Mouse (Mus musculus): ENCODE results near the gene Padi6. TPM values are rescaled to one million over a fixed set of nuclear protein-coding genes. Genes with fewer than 3 reads are reported as not detected.

The Padi6 gene
- not detected in 2 replicates for polyA plus RNA-seq (2015; fragmentation: Nextera tagmentation; extraction: Ambion mirVana)

DNA sequence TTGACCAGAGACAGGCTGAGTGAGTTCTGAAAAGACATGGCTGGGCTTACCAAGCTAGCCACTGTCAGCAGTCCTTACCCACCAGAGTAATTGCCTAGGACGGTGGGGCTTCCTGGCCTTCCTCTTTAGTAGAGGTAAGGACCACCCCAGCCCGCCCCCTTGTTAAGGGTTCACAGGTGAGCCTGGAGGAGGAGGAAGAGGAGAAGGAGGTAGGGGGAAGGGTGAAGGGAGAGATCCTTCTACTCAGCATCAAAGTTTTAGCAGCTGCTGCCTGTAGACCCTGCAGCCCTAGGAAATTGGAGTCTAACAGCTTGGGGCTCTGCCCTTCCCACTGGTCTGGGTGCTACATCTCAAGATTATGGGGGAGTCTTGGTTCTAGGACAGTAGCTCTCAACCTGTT, at the start of gene Padi6:
Padi6 (minus strand) TSS at position 101 of the 400 bp plus-strand sequence.
- H3K4me1 ChIP-seq = no peaks in the 10 kb centered on the region; the same call in 1 of the 2 replicates
- H3K9ac ChIP-seq = no peak within 1 kb of the TSS
- H3K27ac ChIP-seq = no peak within 1 kb of the TSS
- WGBS = 56% methylated on average over 2 of the region's 2 CpGs
- H3K27me3 ChIP-seq = no peaks in the 10 kb centered on the region
- H3K36me3 ChIP-seq = no peaks in the 10 kb centered on the region
- ATAC-seq (ENCODE audit: insufficient number of reproducible peaks, low FRiP score, low TSS enrichment, low read depth) = no peak
- no peak within 1 kb of the TSS for H3K4me3 ChIP-seq
- H3K9me3 ChIP-seq = no peaks in the 10 kb centered on the region
- H3K4me2 ChIP-seq = no peak within 1 kb of the TSS

DNA sequence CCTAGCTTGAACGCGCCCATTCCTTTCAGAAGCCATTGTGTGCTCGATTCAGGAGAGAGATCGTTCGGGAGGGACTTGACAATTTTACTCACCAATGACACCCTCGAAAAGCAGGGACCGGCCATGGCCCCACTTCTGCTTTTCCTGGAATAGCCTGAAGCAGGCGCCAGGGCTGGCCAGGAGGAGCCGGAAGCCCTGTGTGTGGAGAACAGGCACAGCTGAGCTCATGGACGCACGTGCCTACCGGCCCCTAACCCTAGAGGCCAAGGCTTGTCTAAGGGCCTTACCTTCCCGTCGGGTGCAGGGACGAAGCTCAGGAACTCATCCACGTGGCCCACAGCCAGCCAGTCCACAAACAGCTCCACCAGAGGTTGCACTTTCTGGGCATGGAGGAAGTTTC, 48.6 kb upstream of the Padi6 start:
- Histone ChIP-seq H3K27ac (no peak overlapping the region), H3K4me1 (peaks cover 9% of the 10 kb centered on the region; the same call in 1 of the 2 replicates), H3K9ac (no peak overlapping the region), H3K9me3 (no peaks in the 10 kb centered on the region; the same call in 1 of the 2 replicates), H3K36me3 (no peaks in the 10 kb centered on the region), H3K4me3 (no peak overlapping the region), H3K27me3 (no peaks in the 10 kb centered on the region), H3K4me2 (no peak overlapping the region)
- ATAC-seq (ENCODE audit: insufficient number of reproducible peaks, low FRiP score, low TSS enrichment, low read depth) = no peak
- 82% methylated on average over 16 of the region's 16 CpGs for WGBS

DNA sequence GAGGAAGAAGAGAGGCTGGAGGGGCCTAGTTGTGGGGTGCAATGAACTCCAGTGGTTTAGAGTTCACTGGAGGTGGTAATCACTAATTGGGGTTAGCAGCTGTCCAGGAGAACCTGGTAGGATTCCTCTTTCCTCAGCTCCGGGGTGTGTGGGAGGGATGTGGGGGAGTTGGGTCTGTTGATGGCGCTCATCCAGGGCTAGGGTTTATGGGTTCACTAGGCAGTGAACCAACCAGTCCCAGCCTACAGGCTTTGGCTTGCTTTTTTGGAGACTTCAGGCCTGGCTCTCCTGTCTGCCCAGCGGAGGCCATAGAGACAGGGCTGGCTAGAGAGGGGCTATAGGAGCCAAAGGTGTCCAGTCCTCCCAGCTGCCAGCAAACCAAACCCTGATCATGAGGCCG, 47.5 kb upstream of the Padi6 start:
- 70% methylated on average over 4 of the region's 4 CpGs for WGBS
- H3K9ac ChIP-seq = no peak overlapping the region
- H3K27me3 ChIP-seq = no peaks in the 10 kb centered on the region
- H3K4me3 ChIP-seq = no peak overlapping the region
- H3K27ac ChIP-seq = no peak overlapping the region
- no peaks in the 10 kb centered on the region; the same call in 1 of the 2 replicates for H3K9me3 ChIP-seq
- H3K4me2 ChIP-seq = no peak overlapping the region
- H3K36me3 ChIP-seq = no peaks in the 10 kb centered on the region
- ATAC-seq (ENCODE audit: insufficient number of reproducible peaks, low FRiP score, low TSS enrichment, low read depth) = no peak
- peaks cover 9% of the 10 kb centered on the region; the same call in 1 of the 2 replicates for H3K4me1 ChIP-seq

DNA sequence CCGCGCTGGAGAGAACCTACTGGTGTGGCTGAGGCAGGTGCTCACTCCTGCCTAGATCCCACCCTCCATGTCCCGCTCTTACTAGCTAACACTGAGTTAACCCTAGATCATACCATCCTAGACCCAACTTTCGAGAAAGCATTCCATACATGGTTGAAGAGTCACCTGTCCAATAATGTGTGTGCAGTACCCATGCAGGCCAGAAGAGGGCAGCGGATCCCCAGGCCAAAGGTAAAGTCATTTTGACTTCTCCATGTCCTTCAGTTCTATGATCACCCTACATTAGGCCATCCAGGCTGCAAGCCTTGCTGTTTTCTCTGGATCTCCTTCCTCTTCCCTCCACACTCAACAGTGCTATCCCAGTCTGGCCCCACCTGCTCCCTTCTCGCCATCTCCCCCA, 46.5 kb upstream of the Padi6 start:
- Histone ChIP-seq H3K4me2 (no peak overlapping the region), H3K27ac (no peak overlapping the region), H3K27me3 (no peaks in the 10 kb centered on the region), H3K9me3 (no peaks in the 10 kb centered on the region; the same call in 1 of the 2 replicates), H3K4me3 (no peak overlapping the region), H3K4me1 (peaks cover 6% of the 10 kb centered on the region; the same call in 1 of the 2 replicates), H3K9ac (no peak overlapping the region), H3K36me3 (no peaks in the 10 kb centered on the region)
- 41% methylated on average over 6 of the region's 6 CpGs for WGBS
- ATAC-seq (ENCODE audit: insufficient number of reproducible peaks, low FRiP score, low TSS enrichment, low read depth) = no peak

DNA sequence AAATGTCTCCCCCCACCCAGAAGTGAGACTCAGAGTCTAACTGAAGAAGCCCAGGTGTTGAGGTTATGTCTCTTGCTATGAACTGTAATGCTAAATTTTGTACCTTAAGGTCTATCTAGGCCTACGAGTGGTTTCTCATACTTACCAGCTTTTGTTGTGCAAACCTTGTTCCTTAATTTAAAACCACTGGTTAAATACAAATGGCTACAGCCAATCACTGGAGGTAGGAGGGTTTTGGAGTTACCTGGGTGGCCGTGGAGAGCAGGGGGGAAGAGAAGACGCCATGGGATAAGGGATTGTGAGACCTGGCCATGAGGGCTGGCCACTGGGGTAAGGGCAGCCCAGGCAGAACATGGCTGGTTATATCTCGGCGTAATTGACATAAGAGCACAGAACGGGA, 45.8 kb upstream of the Padi6 start:
- Histone ChIP-seq H3K4me3 (no peak overlapping the region), H3K4me1 (peaks cover 6% of the 10 kb centered on the region; the same call in 1 of the 2 replicates), H3K36me3 (no peaks in the 10 kb centered on the region), H3K9ac (no peak overlapping the region), H3K27me3 (no peaks in the 10 kb centered on the region), H3K4me2 (no peak overlapping the region), H3K27ac (no peak overlapping the region), H3K9me3 (no peaks in the 10 kb centered on the region; the same call in 1 of the 2 replicates)
- WGBS = 80% methylated on average over 6 of the region's 6 CpGs
- no peak for ATAC-seq (ENCODE audit: insufficient number of reproducible peaks, low FRiP score, low TSS enrichment, low read depth)

DNA sequence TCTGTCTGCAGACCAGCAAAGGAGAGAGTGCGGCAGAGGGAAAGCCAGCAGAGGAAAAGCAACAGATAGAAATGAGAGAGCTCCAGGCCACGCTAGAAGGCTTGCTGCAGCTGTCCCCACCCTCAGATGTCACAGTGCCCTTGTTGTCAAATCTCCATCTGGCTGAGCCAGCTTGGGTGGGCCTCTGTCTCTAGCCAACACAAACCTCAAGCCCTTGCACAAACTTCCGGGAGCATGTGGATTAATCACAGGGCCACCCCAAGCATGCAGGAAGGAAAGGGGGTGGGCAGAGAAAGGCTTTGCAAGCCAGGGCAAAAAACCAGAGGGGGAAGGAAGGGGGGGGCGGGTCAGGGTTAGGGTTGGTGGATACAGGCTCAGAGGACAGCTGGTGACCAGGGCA, 45.0 kb upstream of the Padi6 start:
- ATAC-seq (ENCODE audit: insufficient number of reproducible peaks, low FRiP score, low TSS enrichment, low read depth) = no peak
- H3K4me3 ChIP-seq = no peak overlapping the region
- H3K27ac ChIP-seq = no peak overlapping the region
- H3K4me1 ChIP-seq = peaks cover 6% of the 10 kb centered on the region; the same call in 1 of the 2 replicates
- no peaks in the 10 kb centered on the region; the same call in 1 of the 2 replicates for H3K9me3 ChIP-seq
- H3K9ac ChIP-seq = no peak overlapping the region
- no peak overlapping the region for H3K4me2 ChIP-seq
- WGBS = 50% methylated on average over 4 of the region's 4 CpGs
- no peaks in the 10 kb centered on the region for H3K27me3 ChIP-seq
- no peaks in the 10 kb centered on the region for H3K36me3 ChIP-seq

DNA sequence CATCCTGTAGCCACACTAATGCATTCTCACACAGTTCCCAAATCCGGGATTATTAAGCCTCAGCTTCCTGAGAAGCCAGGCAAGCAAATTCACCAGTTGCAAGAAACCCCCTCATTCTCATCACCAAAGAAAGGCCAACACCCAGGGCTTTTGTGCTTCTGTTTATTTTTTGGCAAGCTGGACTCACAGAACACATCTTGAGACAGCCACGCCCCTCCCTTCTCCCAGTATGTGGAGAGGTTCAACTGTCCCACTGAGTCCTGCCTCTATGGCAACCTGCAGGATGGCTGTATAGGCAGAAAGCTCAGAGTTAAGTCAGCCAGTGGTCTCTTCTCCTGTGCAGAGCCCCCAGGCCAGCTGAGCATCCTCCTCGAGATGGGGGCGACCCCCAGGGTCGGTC, 42.8 kb upstream of the Padi6 start:
- no peak for ATAC-seq (ENCODE audit: insufficient number of reproducible peaks, low FRiP score, low TSS enrichment, low read depth)
- Histone ChIP-seq H3K9me3 (no peaks in the 10 kb centered on the region; the same call in 1 of the 2 replicates), H3K27ac (no peak overlapping the region), H3K36me3 (no peaks in the 10 kb centered on the region), H3K27me3 (no peaks in the 10 kb centered on the region), H3K4me2 (no peak overlapping the region), H3K4me1 (peaks cover 6% of the 10 kb centered on the region; the same call in 1 of the 2 replicates), H3K9ac (no peak overlapping the region), H3K4me3 (no peak overlapping the region)
- 84% methylated on average over 5 of the region's 5 CpGs for WGBS

DNA sequence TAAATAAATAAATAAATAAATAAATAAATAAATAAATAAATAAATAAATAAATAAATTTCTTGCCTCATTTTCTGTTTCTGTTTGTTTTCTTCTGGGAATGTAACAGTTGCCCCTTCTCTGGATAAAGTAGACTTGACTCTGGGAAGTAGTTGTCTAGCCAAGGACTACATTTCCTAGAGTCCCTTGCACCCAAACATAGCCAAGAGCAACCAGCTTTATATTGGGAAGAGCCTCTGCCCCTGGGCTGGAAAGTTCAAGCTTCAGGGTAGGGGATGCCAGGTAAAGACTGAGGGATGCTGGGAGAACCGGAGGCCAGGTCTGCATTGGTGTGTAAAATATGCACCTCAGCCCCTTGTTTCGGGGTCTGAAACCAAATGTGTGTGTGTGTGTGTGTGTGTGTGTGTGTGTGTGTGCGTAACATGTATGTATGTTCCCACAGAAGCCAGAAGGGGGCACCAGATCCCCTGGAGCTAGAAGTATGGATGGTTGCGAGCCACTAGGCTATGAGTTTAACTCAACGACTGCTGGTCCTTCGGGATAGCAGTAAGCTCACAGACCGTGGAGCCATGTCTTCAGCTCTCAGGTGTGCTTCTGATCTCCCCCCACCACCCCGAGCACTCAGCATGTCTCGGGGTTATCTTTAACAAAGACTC, 42.0 kb upstream of the Padi6 start:
- no peak overlapping the region for H3K9ac ChIP-seq
- H3K27ac ChIP-seq = no peak overlapping the region
- no peak overlapping the region for H3K4me2 ChIP-seq
- WGBS = 96% methylated on average over 9 of the region's 9 CpGs
- H3K36me3 ChIP-seq = no peaks in the 10 kb centered on the region
- ATAC-seq (ENCODE audit: insufficient number of reproducible peaks, low FRiP score, low TSS enrichment, low read depth) = no peak
- no peaks in the 10 kb centered on the region for H3K27me3 ChIP-seq
- peaks cover 2% of the 10 kb centered on the region for H3K4me1 ChIP-seq
- H3K4me3 ChIP-seq = no peak overlapping the region
- no peaks in the 10 kb centered on the region; the same call in 1 of the 2 replicates for H3K9me3 ChIP-seq

DNA sequence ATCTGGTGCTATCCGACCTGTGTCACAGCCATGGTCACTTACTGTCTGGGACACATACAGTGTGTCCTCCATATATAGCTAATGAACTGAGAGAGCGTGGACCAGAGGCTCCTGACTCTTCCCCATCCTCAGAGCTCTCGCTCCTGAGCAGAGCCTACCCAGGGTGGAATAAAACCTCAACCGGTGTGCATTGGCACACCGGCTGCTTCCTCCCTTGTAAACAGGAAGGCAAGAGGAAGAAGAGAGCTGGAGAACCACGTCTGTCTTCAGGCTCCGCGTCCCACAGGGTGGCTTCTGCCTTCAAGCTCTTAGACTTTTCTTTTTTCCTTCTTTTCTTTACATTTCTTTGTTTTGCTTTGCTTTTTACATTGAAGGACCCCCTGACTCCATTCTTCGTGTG, 40.4 kb upstream of the Padi6 start:
- no peak overlapping the region for H3K4me3 ChIP-seq
- 86% methylated on average over 9 of the region's 9 CpGs for WGBS
- H3K9ac ChIP-seq = no peak overlapping the region
- peaks cover 2% of the 10 kb centered on the region; the same call in 1 of the 2 replicates for H3K4me1 ChIP-seq
- no peaks in the 10 kb centered on the region; the same call in 1 of the 2 replicates for H3K9me3 ChIP-seq
- H3K36me3 ChIP-seq = no peaks in the 10 kb centered on the region
- no peak overlapping the region for H3K4me2 ChIP-seq
- no peak for ATAC-seq (ENCODE audit: insufficient number of reproducible peaks, low FRiP score, low TSS enrichment, low read depth)
- no peak overlapping the region for H3K27ac ChIP-seq
- H3K27me3 ChIP-seq = no peaks in the 10 kb centered on the region

DNA sequence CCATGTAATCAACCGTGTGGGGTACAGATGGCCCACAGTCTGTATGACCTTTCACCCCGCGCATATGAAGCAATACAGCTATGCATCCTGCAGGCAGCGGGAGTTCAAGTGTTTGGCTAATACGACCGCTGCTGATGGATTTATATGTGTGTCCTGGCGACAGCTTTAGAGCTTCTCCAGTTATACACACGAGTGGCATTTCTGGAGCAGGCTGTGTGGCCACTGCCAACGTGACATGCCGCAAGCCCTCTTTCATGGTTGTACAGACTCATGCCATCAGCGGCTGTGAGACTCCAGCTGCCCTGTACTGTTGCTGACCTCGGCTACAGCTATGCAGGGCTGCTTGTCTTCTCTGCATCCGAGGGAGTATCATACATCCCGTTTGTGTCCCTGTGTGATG, 38.1 kb upstream of the Padi6 start:
- 71% methylated on average over 14 of the region's 14 CpGs for WGBS
- Histone ChIP-seq H3K4me1 (peaks cover 2% of the 10 kb centered on the region; the same call in 1 of the 2 replicates), H3K9me3 (no peaks in the 10 kb centered on the region), H3K4me3 (no peak overlapping the region), H3K27me3 (no peaks in the 10 kb centered on the region), H3K27ac (no peak overlapping the region), H3K36me3 (no peaks in the 10 kb centered on the region), H3K4me2 (no peak overlapping the region), H3K9ac (no peak overlapping the region)
- ATAC-seq (ENCODE audit: insufficient number of reproducible peaks, low FRiP score, low TSS enrichment, low read depth) = no peak

DNA sequence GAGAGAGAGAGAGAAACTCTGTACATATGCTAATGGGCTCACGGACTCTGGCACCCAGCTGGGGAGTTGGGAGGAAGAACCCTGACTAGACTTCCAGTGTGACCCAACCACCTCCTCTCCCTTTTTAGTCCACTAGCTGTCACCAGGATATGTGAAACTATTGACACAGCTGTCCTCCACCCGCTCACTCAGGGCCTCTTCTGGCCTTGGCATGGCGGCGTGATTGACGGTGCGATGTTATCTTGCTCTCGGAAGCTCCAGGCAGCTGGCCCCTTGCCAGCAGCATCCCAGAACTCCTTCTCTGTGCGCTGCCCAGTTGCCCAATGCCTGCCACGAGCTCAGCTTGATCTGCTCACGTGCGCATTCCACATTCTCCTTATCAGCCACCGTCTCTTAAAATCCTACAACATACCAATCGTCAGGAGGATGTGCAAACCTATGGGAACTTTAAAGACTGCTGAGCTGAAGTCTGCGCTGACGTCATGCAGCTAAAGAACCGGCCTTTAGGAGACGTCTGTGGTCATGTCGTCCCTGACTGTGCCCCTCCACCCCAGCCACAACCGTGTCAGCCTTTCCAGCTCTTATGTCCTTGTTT, 37.5 kb upstream of the Padi6 start:
- Histone ChIP-seq H3K9me3 (no peaks in the 10 kb centered on the region), H3K27me3 (no peaks in the 10 kb centered on the region), H3K4me3 (no peak overlapping the region), H3K9ac (no peak overlapping the region), H3K36me3 (no peaks in the 10 kb centered on the region), H3K4me2 (no peak overlapping the region), H3K27ac (no peak overlapping the region), H3K4me1 (peaks cover 2% of the 10 kb centered on the region; the same call in 1 of the 2 replicates)
- ATAC-seq (ENCODE audit: insufficient number of reproducible peaks, low FRiP score, low TSS enrichment, low read depth) = no peak; the same call in 1 of the 2 replicates
- 50% methylated on average over 19 of the region's 19 CpGs for WGBS

DNA sequence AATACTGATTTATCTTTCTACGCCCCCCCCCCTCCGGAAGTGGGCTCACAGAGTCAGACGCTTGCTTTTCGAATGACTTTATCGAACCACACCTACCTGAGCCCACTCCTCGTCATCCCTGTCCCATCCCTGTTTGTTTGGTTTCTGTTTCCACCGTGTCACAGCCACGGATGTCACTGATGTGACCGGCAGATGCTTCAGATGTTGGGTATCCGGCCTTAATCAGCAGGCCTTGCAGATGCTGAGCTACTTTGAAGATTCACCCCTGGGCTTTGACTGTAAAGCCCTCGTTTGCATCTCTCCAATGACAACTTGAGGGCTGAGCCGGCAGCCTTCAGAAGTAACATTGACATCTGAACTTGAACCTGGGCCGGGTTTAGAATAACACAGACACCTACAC, 34.2 kb upstream of the Padi6 start:
- H3K36me3 ChIP-seq = no peaks in the 10 kb centered on the region
- H3K4me2 ChIP-seq = no peak overlapping the region
- no peaks in the 10 kb centered on the region for H3K27me3 ChIP-seq
- 66% methylated on average over 13 of the region's 13 CpGs for WGBS
- ATAC-seq (ENCODE audit: insufficient number of reproducible peaks, low FRiP score, low TSS enrichment, low read depth) = no peak
- H3K9ac ChIP-seq = no peak overlapping the region
- no peak overlapping the region for H3K4me3 ChIP-seq
- peaks cover 5% of the 10 kb centered on the region; the same call in 1 of the 2 replicates for H3K4me1 ChIP-seq
- no peaks in the 10 kb centered on the region for H3K9me3 ChIP-seq
- no peak overlapping the region for H3K27ac ChIP-seq
